Mouse (Mus musculus): ENCODE measurements around the gene Arhgdib.
A peak's percentile ranks its signal among the peaks of the same experiment; 100 is the strongest.

The Arhgdib gene

DNA sequence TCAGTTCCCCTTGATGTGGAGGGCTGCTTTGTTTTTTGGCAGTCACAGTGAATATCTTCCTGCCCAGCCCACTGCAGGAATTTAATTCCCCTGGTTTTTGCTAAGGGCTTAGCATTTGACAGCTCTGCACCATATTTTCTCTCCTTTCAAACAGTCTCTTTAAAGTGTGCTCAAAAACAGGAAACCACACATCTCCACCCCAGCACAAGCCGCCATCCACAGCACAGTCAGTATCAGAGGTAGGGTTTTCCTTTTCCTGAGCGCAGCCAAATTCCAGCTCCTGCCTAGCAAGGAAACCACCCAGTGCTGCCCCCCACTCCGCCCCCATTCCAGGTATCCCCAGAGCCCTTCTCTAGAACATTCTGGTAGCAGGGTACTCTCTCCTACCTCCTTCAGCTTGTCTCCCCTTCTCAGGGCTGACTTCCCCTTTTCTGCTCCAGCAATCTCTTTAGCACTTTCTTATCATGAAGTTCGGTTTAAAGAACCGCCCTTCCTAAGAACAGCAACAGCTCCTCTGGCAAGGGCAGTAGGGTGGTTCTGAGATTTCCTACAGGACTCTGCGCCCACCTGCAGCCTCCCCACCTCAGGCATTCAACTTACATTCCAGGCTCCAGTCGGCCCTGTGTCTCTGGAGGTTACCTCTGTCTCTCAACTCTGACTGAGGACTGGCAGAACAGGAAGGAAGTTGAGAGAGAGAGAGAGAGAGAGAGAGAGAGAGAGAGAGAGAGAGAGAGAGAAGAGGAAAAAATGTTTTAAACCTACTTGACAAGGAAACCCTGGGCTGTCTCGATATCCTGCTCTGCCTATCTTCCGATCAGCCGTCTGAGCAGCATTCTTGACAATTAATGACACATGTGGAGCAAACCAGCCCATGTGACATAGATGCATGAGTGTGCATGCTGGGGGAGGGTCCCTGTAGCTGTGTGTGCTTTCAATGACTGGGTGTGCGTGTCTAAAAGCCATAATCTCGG is at the start of gene Arhgdib:
TSS of gene Arhgdib (minus strand) at position 849 of the 971 bp plus-strand sequence.
- DNase-seq (ENCODE audit: low read depth, low spot score), result peak; percentile 44

- DNase-seq (ENCODE audit: low read depth, low spot score), result no peak
Observed at GRCm38 (mm10) chr6:136990557-136990956, 48.9 kb upstream of the Arhgdib start.

GRCm38 (mm10) chr6:136989824-136990497 is 48.3 kb upstream of the Arhgdib start:
- no peak for DNase-seq (ENCODE audit: low read depth, low spot score)

DNA sequence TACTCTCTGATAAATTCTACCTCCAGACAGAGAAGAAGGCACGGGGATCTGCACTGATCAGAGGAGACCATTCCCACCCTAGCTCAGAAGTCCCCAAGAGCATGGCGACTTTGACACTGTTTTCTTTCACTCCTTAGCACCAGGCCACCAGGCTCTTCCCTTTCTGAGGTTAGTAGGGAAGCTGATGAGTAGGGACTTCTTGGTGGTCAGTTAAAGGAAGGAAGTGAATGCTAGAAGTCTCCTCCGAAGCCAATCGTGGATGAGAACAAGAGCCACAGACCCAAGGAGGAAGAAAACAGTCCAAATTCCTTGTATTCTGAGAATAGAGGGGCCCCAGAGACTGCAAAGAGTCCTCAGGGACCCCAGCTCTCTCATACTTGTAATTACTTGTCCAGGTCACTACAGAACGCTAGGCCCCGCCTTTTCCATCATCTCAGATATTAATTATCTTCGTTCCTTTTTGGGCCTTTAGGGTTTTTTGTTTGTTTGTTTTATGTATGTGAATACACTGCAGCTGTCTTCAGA is 46.9 kb upstream of the Arhgdib start:
- DNase-seq (ENCODE audit: low read depth, low spot score), result no peak

DNA sequence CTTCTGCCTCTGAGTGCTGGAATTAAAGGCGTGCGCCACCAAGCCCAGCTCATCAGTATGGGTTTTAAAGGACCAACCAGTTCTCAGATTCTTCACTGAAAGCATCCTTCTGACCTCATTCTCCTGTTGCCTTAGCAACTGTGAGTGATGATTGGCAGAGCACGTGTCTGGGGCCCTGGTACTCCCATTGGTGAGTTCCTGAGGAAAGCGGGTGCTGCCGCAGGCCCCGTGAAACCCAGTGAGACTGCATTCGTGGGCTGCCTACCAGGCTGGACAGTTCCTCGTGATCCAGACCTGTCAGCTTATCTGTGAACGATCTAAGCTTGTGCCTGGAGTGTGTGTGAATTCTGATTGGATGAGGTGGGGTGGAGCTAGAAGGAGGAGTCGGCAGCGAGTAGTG is 45.0 kb upstream of the Arhgdib start:
- DNase-seq (ENCODE audit: low read depth, low spot score), result no peak

- DNase-seq (ENCODE audit: low read depth, low spot score), result no peak
Observed at GRCm38 (mm10) chr6:136986019-136986418, 44.3 kb upstream of the Arhgdib start.

- no peak for DNase-seq (ENCODE audit: low read depth, low spot score)
Observed at GRCm38 (mm10) chr6:136983201-136983600, 41.5 kb upstream of the Arhgdib start.

- DNase-seq (ENCODE audit: low read depth, low spot score), result no peak
Observed at GRCm38 (mm10) chr6:136982581-136982980, 40.9 kb upstream of the Arhgdib start.

- peak; percentile 63 for DNase-seq (ENCODE audit: low read depth, low spot score)
Observed at GRCm38 (mm10) chr6:136980331-136980746, 38.6 kb upstream of the Arhgdib start.

DNA sequence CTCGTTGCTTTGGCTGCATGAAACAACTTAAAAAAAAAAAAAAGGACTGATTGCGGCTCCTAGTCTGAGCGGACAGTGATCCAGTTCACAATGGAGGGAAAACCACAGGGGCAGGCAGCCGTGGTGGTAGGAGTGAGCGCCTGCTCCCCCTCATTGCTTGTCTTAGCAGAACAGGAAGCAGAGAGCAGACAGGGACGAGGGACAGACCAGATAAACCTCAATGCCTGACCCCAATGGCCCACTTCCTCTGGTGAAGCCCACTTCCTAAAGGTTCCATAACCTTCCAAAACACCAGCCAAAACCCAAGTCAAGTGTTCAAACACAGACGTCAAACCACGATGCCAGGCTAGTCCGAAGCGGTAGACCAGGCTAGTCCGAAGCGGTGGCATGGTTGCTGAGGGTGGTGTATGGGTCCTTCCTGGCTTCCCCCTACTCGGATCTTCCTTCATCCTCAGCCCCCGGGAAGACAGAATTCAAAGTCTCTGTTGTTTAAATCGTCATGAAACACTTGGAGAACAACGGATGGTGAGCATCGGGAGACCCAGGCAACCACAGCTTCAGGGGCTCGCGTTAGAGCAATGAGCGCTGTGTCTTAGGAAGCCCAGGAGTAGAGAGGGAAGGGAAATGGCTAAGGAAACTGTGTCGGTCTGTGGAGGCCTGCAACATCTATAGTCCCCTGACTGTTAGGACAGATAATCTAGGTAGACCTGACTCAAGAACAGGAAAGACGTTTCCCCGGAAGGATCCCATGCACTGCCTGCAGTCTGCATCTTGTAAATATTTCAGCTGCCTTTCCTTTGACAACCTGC is 37.8 kb upstream of the Arhgdib start:
- DNase-seq (ENCODE audit: low read depth, low spot score), result no peak

DNA sequence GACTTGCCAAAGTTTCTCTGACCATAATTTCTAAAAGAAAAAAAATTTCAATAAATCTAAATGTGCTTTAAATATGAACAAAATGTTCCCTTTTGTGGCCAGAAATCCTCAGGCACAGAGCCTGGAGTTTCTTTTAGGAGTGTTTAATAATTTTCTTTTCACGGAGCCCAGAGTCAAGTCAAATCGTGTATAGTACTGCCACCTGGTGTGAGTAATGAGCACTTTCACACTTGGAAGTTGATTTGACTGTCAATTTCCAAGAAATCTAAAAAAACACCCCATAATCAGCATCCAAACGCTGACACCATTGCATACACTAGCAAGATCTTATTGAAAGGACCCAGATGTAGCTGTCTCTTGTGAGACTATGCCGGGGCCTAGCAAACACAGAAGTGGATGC is 27.2 kb upstream of the Arhgdib start:
- peak; percentile 35 for DNase-seq (ENCODE audit: low read depth, low spot score)

DNA sequence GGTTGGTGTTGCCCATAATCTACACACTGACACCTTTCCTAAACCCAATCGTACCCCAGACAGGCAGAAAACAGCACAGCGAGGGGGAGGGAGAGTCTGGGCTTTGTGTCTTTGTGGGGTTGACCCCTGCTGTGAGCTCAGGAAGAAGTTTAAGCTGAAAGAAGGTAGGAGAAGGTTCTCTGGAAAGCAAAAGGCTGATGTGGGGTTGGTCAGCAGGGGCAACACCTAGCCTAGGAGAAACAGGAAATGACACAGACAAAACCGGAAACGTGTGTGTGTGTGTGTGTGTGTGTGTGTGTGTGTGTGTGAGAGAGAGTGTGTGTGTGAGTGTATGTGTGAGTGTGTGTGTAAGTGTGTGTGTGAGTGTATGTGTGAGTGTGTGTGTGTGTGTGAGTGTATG is 25.8 kb upstream of the Arhgdib start:
- DNase-seq (ENCODE audit: low read depth, low spot score), result no peak

DNA sequence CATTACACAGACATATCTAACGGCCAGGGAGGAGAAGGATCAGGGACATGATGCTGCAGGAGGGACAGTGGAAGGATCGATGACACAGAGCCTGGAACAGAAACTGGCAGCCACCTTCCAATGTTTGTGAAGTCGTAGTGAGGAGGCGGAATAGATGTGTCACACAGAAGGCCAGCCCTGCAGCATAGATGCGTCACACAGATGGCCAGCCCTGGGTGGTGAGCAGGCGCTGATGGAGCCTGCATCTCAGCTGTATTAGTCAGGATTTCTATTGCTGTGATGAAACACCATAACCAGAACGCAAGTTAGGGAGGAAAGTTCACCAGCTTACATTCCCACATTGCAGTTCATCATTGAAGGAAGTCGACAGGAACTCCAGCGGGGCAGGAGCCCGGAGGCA is 24.2 kb upstream of the Arhgdib start:
- DNase-seq (ENCODE audit: low read depth, low spot score), result no peak

DNA sequence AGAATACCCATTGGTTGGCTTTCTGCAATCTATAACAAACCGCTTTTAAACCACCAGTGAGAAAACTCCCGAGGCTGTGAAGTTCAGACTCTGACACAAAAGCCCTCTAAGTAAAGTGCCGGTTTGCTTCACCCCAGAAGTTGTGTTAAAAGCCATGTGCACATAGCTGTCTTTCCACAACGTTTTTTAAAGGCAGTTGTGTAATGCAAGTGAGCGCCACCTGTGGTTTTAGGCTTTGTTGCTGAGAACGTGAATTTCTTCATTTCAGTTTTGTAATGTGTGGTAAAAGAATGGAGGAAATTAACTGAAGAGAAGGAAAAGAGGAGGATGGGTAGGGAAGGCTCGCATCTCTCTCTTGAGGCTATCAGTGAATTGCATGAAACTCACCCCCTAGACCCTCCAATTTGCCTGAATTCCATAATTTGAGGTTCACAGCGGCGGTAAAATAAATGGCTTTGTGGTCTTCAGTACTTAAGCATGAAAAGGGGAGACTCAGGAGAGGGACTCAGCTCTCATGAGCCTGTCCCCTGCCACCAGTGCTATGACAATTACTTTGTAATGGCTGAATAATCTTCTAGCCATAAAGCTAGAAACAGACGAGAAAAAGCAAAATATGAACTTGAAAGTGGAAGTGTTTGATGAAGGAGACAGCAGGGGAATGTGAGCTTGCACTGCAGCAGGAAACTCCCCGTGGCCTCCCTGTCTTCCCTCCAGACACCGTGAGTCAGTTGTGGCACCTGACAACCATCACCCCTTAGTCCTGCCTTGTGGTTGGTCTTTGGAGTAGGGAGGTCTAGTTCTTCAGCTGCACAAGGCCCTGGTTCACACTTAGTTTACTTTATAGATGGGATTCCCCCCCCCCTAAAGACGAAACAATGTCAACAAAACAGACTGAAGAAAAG is 23.2 kb upstream of the Arhgdib start:
- DNase-seq (ENCODE audit: low read depth, low spot score), result no peak

DNA sequence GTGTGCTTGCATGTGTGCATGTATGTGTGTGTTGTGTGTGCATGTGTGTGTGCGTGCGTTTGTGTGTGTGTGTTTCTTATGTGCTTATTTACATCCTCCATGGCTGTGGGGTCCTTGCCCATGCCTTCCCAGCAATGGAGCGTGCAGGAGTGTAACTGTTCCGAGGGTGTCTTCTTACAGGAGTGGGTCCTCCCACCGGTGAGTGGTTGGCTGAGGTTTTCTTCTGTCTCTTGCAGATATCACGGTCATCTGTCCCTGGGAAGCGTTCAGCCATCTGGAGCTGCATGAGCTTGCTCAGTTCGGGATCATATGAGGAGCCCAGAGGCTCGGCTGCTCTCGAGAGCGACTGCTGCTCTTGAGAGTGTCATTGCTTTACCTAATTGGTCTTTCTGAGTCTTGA is 21.3 kb upstream of the Arhgdib start:
- DNase-seq (ENCODE audit: low read depth, low spot score), result no peak

DNA sequence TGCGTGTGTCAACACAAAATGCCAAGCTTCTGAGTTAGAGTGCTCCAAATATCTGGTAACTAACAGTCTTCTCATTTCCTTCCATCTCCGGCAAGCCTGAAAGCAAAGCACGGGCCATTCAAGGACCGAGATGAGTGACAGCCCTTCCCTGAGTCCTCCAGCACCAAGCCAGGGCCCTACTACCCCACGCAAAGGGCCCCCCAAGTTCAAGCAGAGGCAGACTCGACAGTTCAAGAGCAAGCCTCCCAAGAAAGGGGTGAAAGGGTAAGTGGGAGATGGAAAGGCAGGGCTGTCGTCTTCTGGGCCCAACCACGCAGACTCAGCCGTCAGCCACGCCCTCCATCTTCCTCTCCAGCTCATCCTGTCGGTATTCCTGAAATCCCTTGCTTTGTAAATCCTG is 17.4 kb upstream of the Arhgdib start:
- no peak for DNase-seq (ENCODE audit: low read depth, low spot score)

DNA sequence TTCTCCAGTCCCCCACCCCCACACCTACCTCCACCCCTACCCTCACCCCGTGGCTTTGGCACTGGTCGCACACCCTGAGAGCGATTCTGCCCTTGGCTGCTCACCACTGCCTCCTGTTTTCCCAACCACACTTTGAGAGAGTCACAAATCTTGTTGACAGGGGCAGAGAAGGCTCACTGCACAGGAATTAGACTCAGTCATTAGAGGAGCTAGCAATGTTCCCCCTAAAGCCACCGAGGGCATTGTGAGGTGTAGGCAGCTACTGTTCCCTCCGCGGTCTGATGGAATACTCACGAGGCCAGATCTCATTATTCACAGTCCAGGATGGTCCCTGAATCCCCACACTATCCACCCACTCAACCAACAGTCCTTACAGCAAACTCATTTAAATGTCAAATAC is 15.4 kb upstream of the Arhgdib start:
- DNase-seq (ENCODE audit: low read depth, low spot score), result no peak

- no peak for DNase-seq (ENCODE audit: low read depth, low spot score)
Observed at GRCm38 (mm10) chr6:136955240-136955639, 13.5 kb upstream of the Arhgdib start.

DNA sequence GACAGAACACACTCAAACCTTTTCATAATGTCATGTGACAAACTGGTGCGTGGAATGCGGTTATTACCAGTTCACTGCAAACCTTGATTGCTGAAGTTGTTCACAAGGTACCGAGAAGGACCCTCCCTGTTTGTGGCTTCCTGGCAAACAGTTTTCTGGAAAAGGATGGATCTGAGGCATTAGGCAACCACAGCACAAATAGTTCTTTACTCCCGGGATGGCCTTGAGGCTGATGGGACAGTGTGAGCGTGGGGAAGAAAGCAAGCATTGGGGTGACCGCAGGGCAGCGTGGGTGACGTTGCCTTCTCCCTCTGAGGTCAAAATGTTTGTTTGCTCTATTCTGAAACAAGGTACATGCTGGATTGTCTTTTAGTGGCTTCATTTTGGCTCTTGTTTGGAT is 13.0 kb upstream of the Arhgdib start:
- no peak for DNase-seq (ENCODE audit: low read depth, low spot score)

GRCm38 (mm10) chr6:136954192-136954591 is 12.5 kb upstream of the Arhgdib start:
- DNase-seq (ENCODE audit: low read depth, low spot score), result no peak

GRCm38 (mm10) chr6:136952930-136953329 is 11.2 kb upstream of the Arhgdib start:
- DNase-seq (ENCODE audit: low read depth, low spot score), result no peak

Measured in forelimb bud, embryonic 11.5 days (tissue).